In the genomic region with DNA sequence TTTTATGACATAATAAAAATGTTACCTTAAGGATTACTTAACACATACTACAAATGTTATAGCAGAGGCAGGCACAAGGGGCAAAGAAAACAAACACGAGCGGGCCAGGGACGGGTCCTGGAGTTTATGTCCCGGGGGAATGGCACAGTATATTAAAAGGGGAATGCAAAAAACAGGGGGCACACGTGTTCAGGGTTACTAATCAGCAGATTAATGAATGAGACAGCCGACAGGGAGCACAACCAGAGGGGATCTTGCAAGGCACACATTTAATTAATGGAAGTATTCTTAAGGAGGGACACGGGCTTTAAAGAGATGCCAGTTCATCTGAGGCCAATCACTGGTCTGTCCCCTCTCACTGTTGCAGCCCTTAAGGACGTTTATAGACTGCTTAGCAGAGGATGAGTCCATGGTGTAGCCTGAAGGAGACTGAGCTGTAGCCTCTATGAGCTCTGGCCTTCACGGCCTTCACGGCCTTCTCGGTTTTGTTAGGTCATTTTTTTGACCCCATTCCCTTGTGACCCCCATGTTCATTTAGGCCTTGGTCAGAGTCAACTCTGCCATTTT, we compare ENCODE assay signal across 14 mouse cellular contexts. TPM values are rescaled to one million over a fixed set of nuclear protein-coding genes. Genes with fewer than 3 reads are reported as not detected.
DNase-seq lines count a peak whose midpoint lies in the region; ATAC-seq and TF ChIP-seq lines count a peak whose summit lies in the region.
"Had no signal": no experiment of that assay in that cellular context is flagged by ENCODE, and none has a peak within 500 bp of the region (broad histone marks: within the 10 kb centered on the region; RNA-seq: fewer than 3 reads in every experiment).

No protein-coding gene starts in this region.

- WGBS in kidney, embryonic 14.5 days: 21% methylated on average over 11 of the region's 11 CpGs
- WGBS in forebrain, embryonic 13.5 days: 46% methylated on average over 11 of the region's 11 CpGs
- 39% methylated on average over 11 of the region's 11 CpGs for WGBS in hindbrain, postnatal 0 days
- WGBS in midbrain, postnatal 0 days: 40% methylated on average over 11 of the region's 11 CpGs

- no peak for DNase-seq in kidney, postnatal 14 days
- peak; percentile 27 for DNase-seq in hindbrain, postnatal 0 days (ENCODE audit: low spot score)
- DNase-seq in midbrain, postnatal 0 days (ENCODE audit: low spot score): no peak
- DNase-seq in heart, adult 8-10 months (ENCODE audit: low spot score): no peak
- DNase-seq in urinary bladder, adult 2 months (ENCODE audit: low spot score): no peak
- DNase-seq in left cerebral cortex, adult 11 months (ENCODE audit: low spot score): no peak
- DNase-seq: adrenal gland, postnatal 10 days; cerebellum, adult 11 months; heart, postnatal 4 days; thymus, postnatal 25 days had no signal

- H3K9me3 ChIP-seq in kidney, embryonic 14.5 days (ENCODE audit: control insufficient read depth, low read length): no peaks in the 10 kb centered on the region
- no peaks in the 10 kb centered on the region for H3K9me3 ChIP-seq in forebrain, embryonic 13.5 days (replicated peaks)
- no peaks in the 10 kb centered on the region for H3K9me3 ChIP-seq in hindbrain, postnatal 0 days (ENCODE audit: low read length)
- no peaks in the 10 kb centered on the region for H3K9me3 ChIP-seq in midbrain, postnatal 0 days (ENCODE audit: low read length)

- no peak overlapping the region for H3K9ac ChIP-seq in kidney, embryonic 14.5 days (ENCODE audit: low read depth, low read length)
- H3K9ac ChIP-seq in forebrain, embryonic 13.5 days: no peak overlapping the region
- no peak overlapping the region for H3K9ac ChIP-seq in hindbrain, postnatal 0 days (replicated peaks; ENCODE audit: low read length)
- no peak overlapping the region for H3K9ac ChIP-seq in midbrain, postnatal 0 days (replicated peaks; ENCODE audit: low read length, poor library complexity, severe bottlenecking)

- no peak overlapping the region for H3K4me3 ChIP-seq in kidney, embryonic 14.5 days (ENCODE audit: low read length)
- H3K4me3 ChIP-seq in forebrain, embryonic 13.5 days: no peak overlapping the region
- no peak overlapping the region for H3K4me3 ChIP-seq in hindbrain, postnatal 0 days (ENCODE audit: low read length)
- no peak overlapping the region for H3K4me3 ChIP-seq in midbrain, postnatal 0 days (ENCODE audit: low read depth, low read length)

- peak; percentile 74 for ATAC-seq in kidney, embryonic 14.5 days (ENCODE audit: low FRiP score, low TSS enrichment)
- peak; percentile 86 for ATAC-seq in forebrain, embryonic 13.5 days
- ATAC-seq in hindbrain, postnatal 0 days: peak; percentile 58
- ATAC-seq in midbrain, postnatal 0 days (ENCODE audit: low FRiP score): 0 out of 2 replicates have a peak, but pooled peaks have one; percentile 10

- peak overlapping the region; percentile 8; the same call in 1 of the 2 replicates for H3K4me2 ChIP-seq in kidney, embryonic 14.5 days (replicated peaks; ENCODE audit: low read depth, low read length)
- peak overlapping the region; percentile 33 for H3K4me2 ChIP-seq in forebrain, embryonic 13.5 days
- peak overlapping the region; percentile 27; the same call in 1 of the 2 replicates for H3K4me2 ChIP-seq in hindbrain, postnatal 0 days (ENCODE audit: low read depth, low read length)
- no peak overlapping the region for H3K4me2 ChIP-seq in midbrain, postnatal 0 days (ENCODE audit: low read depth, low read length, poor library complexity, severe bottlenecking)

- H3K4me1 ChIP-seq in kidney, embryonic 14.5 days (ENCODE audit: control insufficient read depth, insufficient read depth, low read length): peaks cover 17% of the 10 kb centered on the region; the same call in 1 of the 2 replicates
- H3K4me1 ChIP-seq in forebrain, embryonic 13.5 days: peaks cover 18% of the 10 kb centered on the region
- H3K4me1 ChIP-seq in hindbrain, postnatal 0 days (ENCODE audit: insufficient read depth, low read length): no peaks in the 10 kb centered on the region
- H3K4me1 ChIP-seq in midbrain, postnatal 0 days (ENCODE audit: insufficient read depth, low read length): no peaks in the 10 kb centered on the region

- peak overlapping the region; percentile 30; the same call in 1 of the 2 replicates for H3K27ac ChIP-seq in kidney, embryonic 14.5 days (ENCODE audit: low read depth, low read length)
- H3K27ac ChIP-seq in forebrain, embryonic 13.5 days: 0 out of 2 replicates have a peak overlapping the region, but pooled peaks have one; percentile 0
- H3K27ac ChIP-seq in hindbrain, postnatal 0 days: peak overlapping the region; percentile 51; the same call in 1 of the 2 replicates
- H3K27ac ChIP-seq in midbrain, postnatal 0 days (ENCODE audit: low read depth, low read length): peak overlapping the region; percentile 39

- H3K27me3 ChIP-seq in kidney, embryonic 14.5 days (ENCODE audit: control insufficient read depth, insufficient read depth, low read length): no peaks in the 10 kb centered on the region
- no peaks in the 10 kb centered on the region for H3K27me3 ChIP-seq in forebrain, embryonic 13.5 days
- H3K27me3 ChIP-seq in hindbrain, postnatal 0 days (ENCODE audit: insufficient read depth, low read length): no peaks in the 10 kb centered on the region
- H3K27me3 ChIP-seq in midbrain, postnatal 0 days (ENCODE audit: insufficient read depth, low read length): no peaks in the 10 kb centered on the region

- peaks cover 6% of the 10 kb centered on the region; the same call in 1 of the 2 replicates for H3K36me3 ChIP-seq in kidney, embryonic 14.5 days (ENCODE audit: control insufficient read depth, insufficient read depth, low read length)
- H3K36me3 ChIP-seq in forebrain, embryonic 13.5 days (ENCODE audit: poor library complexity, severe bottlenecking): peaks cover 6% of the 10 kb centered on the region
- H3K36me3 ChIP-seq in hindbrain, postnatal 0 days (ENCODE audit: insufficient read depth, low read length): no peaks in the 10 kb centered on the region
- peaks cover 10% of the 10 kb centered on the region for H3K36me3 ChIP-seq in midbrain, postnatal 0 days (ENCODE audit: insufficient read depth, low read length)

- no peak for TF ChIP-seq CTCF in hindbrain, postnatal 0 days (IDR thresholded peaks at IDR 0.05; ENCODE audit: low read depth)
- no peak for TF ChIP-seq CTCF in midbrain, postnatal 0 days (IDR thresholded peaks at IDR 0.05)

RNA-seq across cellular contexts. Expression of a gene that starts 28.7 kb away (rescaled TPM):
- polyA plus RNA-seq in kidney, embryonic 14.5 days (2014; fragmentation: Nextera tagmentation; extraction: Ambion mirVana): 0.07 TPM in 1 of 2 replicates, not detected in the other
- polyA plus RNA-seq in forebrain, embryonic 13.5 days (2015; fragmentation: Nextera tagmentation; extraction: Ambion mirVana): 0.35 and 0.54 TPM in 2 replicates
- not detected in 2 replicates for total RNA-seq in hindbrain, postnatal 0 days (2014; rRNA removed)
- 0.10 and 0.15 TPM in 2 replicates for polyA plus RNA-seq in hindbrain, postnatal 0 days (2015; fragmentation: Nextera tagmentation; extraction: Ambion mirVana)
- not detected in 2 replicates for total RNA-seq in midbrain, postnatal 0 days (2014; rRNA removed)
- polyA plus RNA-seq in midbrain, postnatal 0 days (2015; fragmentation: Nextera tagmentation; extraction: Ambion mirVana): 0.07 TPM in 1 of 2 replicates, not detected in the other
- not detected for total RNA-seq in heart, adult 8-10 months (2022)
- 2.6 and 3.7 TPM in 2 replicates for polyA plus RNA-seq in urinary bladder, adult 2 months (2012; rRNA removed)
- total RNA-seq: adrenal gland, postnatal 10 days; gastrocnemius, postnatal 4 days; heart, postnatal 4 days; liver, adult 2 months had no signal
- polyA plus RNA-seq: liver, adult 2 months had no signal

RNA-seq across cellular contexts. Expression of a gene that starts 36.7 kb away (rescaled TPM):
- 187 and 202 TPM in 2 replicates for polyA plus RNA-seq in kidney, embryonic 14.5 days (2014; fragmentation: Nextera tagmentation; extraction: Ambion mirVana)
- polyA plus RNA-seq in forebrain, embryonic 13.5 days (2015; fragmentation: Nextera tagmentation; extraction: Ambion mirVana): 164 and 171 TPM in 2 replicates
- 105 and 110 TPM in 2 replicates for total RNA-seq in hindbrain, postnatal 0 days (2014; rRNA removed)
- polyA plus RNA-seq in hindbrain, postnatal 0 days (2015; fragmentation: Nextera tagmentation; extraction: Ambion mirVana): 138 and 144 TPM in 2 replicates
- total RNA-seq in midbrain, postnatal 0 days (2014; rRNA removed): 80.7 and 85.4 TPM in 2 replicates
- 130 and 143 TPM in 2 replicates for polyA plus RNA-seq in midbrain, postnatal 0 days (2015; fragmentation: Nextera tagmentation; extraction: Ambion mirVana)
- 10 to 100 TPM; 44.2 to 65.1 (median 54.3) TPM for total RNA-seq in heart, adult 8-10 months (2022)
- polyA plus RNA-seq in urinary bladder, adult 2 months (2012; rRNA removed): 63.3 and 65.9 TPM in 2 replicates

RNA-seq across cellular contexts. Expression of a gene that starts 44.2 kb away (rescaled TPM):
- polyA plus RNA-seq in kidney, embryonic 14.5 days (2014; fragmentation: Nextera tagmentation; extraction: Ambion mirVana): 7.8 and 11.4 TPM in 2 replicates
- polyA plus RNA-seq in forebrain, embryonic 13.5 days (2015; fragmentation: Nextera tagmentation; extraction: Ambion mirVana): 19.4 and 20.3 TPM in 2 replicates
- total RNA-seq in hindbrain, postnatal 0 days (2014; rRNA removed): 31.9 and 35.4 TPM in 2 replicates
- polyA plus RNA-seq in hindbrain, postnatal 0 days (2015; fragmentation: Nextera tagmentation; extraction: Ambion mirVana): 52.2 and 53.4 TPM in 2 replicates
- total RNA-seq in midbrain, postnatal 0 days (2014; rRNA removed): 35.2 TPM in 2 replicates
- polyA plus RNA-seq in midbrain, postnatal 0 days (2015; fragmentation: Nextera tagmentation; extraction: Ambion mirVana): 56.6 and 61.0 TPM in 2 replicates
- 10 to 100 TPM; 29.8 to 40.2 (median 35.1) TPM for total RNA-seq in heart, adult 8-10 months (2022)
- polyA plus RNA-seq in urinary bladder, adult 2 months (2012; rRNA removed): 42.8 and 48.4 TPM in 2 replicates

Comparison
In these comparisons a context has a peak if more than half of its experiments do, and no peak if none do; other contexts are left out.
1. ATAC-seq: peak in every context shown above with its lines; median percentile 86 in forebrain, embryonic 13.5 days; 74 in kidney, embryonic 14.5 days; 58 in hindbrain, postnatal 0 days; 10 in midbrain, postnatal 0 days.
2. H3K27ac ChIP-seq: peak in every context shown above with its lines; median percentile 51 in hindbrain, postnatal 0 days; 39 in midbrain, postnatal 0 days; 30 in kidney, embryonic 14.5 days; 0 in forebrain, embryonic 13.5 days.